Comparison of ENCODE assay signal across 8 mouse cellular contexts in genomic region chr15:98165525-98165924, GRCm38 (mm10). TPM values are rescaled to one million over a fixed set of nuclear protein-coding genes. Genes with fewer than 3 reads are reported as not detected.
DNase-seq lines count a peak whose midpoint lies in the region; ATAC-seq and TF ChIP-seq lines count a peak whose summit lies in the region.

TSS of gene Asb8 (minus strand) at chr15:98165625.

- H3K4me2 ChIP-seq in neural tube, embryonic 11.5 days (ENCODE audit: low read depth) = no peak within 1 kb of the TSS
- H3K4me2 ChIP-seq in embryonic facial prominence, embryonic 15.5 days (replicated peaks) = no peak within 1 kb of the TSS
- H3K4me2 ChIP-seq in heart, postnatal 0 days (ENCODE audit: low read depth, low read length) = no peak within 1 kb of the TSS
- H3K4me2 ChIP-seq in neural tube, embryonic 14.5 days (ENCODE audit: low read depth, low read length) = peak within 1 kb of the TSS; percentile 77; the same call in 1 of the 2 replicates

- ATAC-seq in neural tube, embryonic 11.5 days (ENCODE audit: insufficient read depth, low FRiP score, low TSS enrichment) = no peak
- no peak for ATAC-seq in embryonic facial prominence, embryonic 15.5 days (ENCODE audit: insufficient number of reproducible peaks, low FRiP score, low TSS enrichment, low read depth)
- no peak for ATAC-seq in heart, postnatal 0 days (ENCODE audit: insufficient read depth, low read depth)
- ATAC-seq in neural tube, embryonic 14.5 days (ENCODE audit: low read depth) = no peak

- H3K27me3 ChIP-seq in neural tube, embryonic 11.5 days (ENCODE audit: control insufficient read depth, insufficient read depth, low read length) = peaks cover 33% of the 10 kb centered on the region
- H3K27me3 ChIP-seq in embryonic facial prominence, embryonic 15.5 days = peaks cover 52% of the 10 kb centered on the region
- peaks cover 42% of the 10 kb centered on the region for H3K27me3 ChIP-seq in heart, postnatal 0 days (ENCODE audit: control insufficient read depth, insufficient read depth, low read length)
- peaks cover 8% of the 10 kb centered on the region for H3K27me3 ChIP-seq in neural tube, embryonic 14.5 days (ENCODE audit: control insufficient read depth, insufficient read depth, low read length)

- no peak for TF ChIP-seq EP300 in heart, postnatal 0 days (IDR thresholded peaks at IDR 0.05; ENCODE audit: low read depth)

- TF ChIP-seq CTCF in heart, postnatal 0 days (IDR thresholded peaks at IDR 0.05; ENCODE audit: low read depth) = no peak

- intact Hi-C loops in left cerebral cortex, postnatal 4 days (cut with DNase I) = loop anchor here (10.0 kb wide), 1 partner anchor 349 kb away; no protein-coding TSS in a partner anchor

- H3K9me3 ChIP-seq in neural tube, embryonic 11.5 days (ENCODE audit: control insufficient read depth, low read length) = no peaks in the 10 kb centered on the region
- H3K9me3 ChIP-seq in embryonic facial prominence, embryonic 15.5 days (replicated peaks) = no peaks in the 10 kb centered on the region
- no peaks in the 10 kb centered on the region for H3K9me3 ChIP-seq in heart, postnatal 0 days (replicated peaks; ENCODE audit: control insufficient read depth, low read length)
- no peaks in the 10 kb centered on the region for H3K9me3 ChIP-seq in neural tube, embryonic 14.5 days (ENCODE audit: control insufficient read depth, low read length)

- no peak within 1 kb of the TSS for H3K27ac ChIP-seq in neural tube, embryonic 11.5 days (ENCODE audit: low read depth, low read length)
- H3K27ac ChIP-seq in embryonic facial prominence, embryonic 15.5 days (replicated peaks) = no peak within 1 kb of the TSS
- no peak within 1 kb of the TSS for H3K27ac ChIP-seq in heart, postnatal 0 days (ENCODE audit: low read depth)
- H3K27ac ChIP-seq in neural tube, embryonic 14.5 days (ENCODE audit: low read depth, low read length) = no peak within 1 kb of the TSS

- WGBS in neural tube, embryonic 11.5 days = 86% methylated on average over 5 of the region's 5 CpGs
- WGBS in embryonic facial prominence, embryonic 15.5 days = 82% methylated on average over 5 of the region's 5 CpGs
- 72% methylated on average over 5 of the region's 5 CpGs for WGBS in heart, postnatal 0 days
- 84% methylated on average over 5 of the region's 5 CpGs for WGBS in neural tube, embryonic 14.5 days

- H3K4me3 ChIP-seq in neural tube, embryonic 11.5 days (ENCODE audit: low read depth, low read length) = no peak within 1 kb of the TSS
- no peak within 1 kb of the TSS for H3K4me3 ChIP-seq in embryonic facial prominence, embryonic 15.5 days (replicated peaks)
- no peak within 1 kb of the TSS for H3K4me3 ChIP-seq in heart, postnatal 0 days (ENCODE audit: low read depth, low read length)
- H3K4me3 ChIP-seq in neural tube, embryonic 14.5 days (ENCODE audit: low read depth, low read length) = no peak within 1 kb of the TSS

- no peak for DNase-seq in neural tube, embryonic 11.5 days (ENCODE audit: low spot score)
- no peak for DNase-seq in neural tube, embryonic 10.5 days (ENCODE audit: extremely low spot score, low spot score)
- DNase-seq in heart, postnatal 0 days (ENCODE audit: low spot score) = no peak
- DNase-seq in left cerebral cortex, postnatal 4 days = no peak
- no peak for DNase-seq in right cerebral cortex, adult 18-20 months
- DNase-seq in right cerebral cortex, postnatal 14 days = no peak

- H3K4me1 ChIP-seq in neural tube, embryonic 11.5 days (ENCODE audit: control insufficient read depth, insufficient read depth, low read length) = peaks cover 15% of the 10 kb centered on the region
- peaks cover 10% of the 10 kb centered on the region for H3K4me1 ChIP-seq in embryonic facial prominence, embryonic 15.5 days
- peaks cover 10% of the 10 kb centered on the region for H3K4me1 ChIP-seq in heart, postnatal 0 days (ENCODE audit: control insufficient read depth, insufficient read depth)
- peaks cover 8% of the 10 kb centered on the region; the same call in 1 of the 2 replicates for H3K4me1 ChIP-seq in neural tube, embryonic 14.5 days (ENCODE audit: control insufficient read depth, insufficient read depth, low read length)

- H3K9ac ChIP-seq in neural tube, embryonic 11.5 days (ENCODE audit: low read length) = no peak within 1 kb of the TSS
- no peak within 1 kb of the TSS for H3K9ac ChIP-seq in embryonic facial prominence, embryonic 15.5 days
- no peak within 1 kb of the TSS for H3K9ac ChIP-seq in heart, postnatal 0 days (replicated peaks; ENCODE audit: low read depth, low read length)
- H3K9ac ChIP-seq in neural tube, embryonic 14.5 days (replicated peaks; ENCODE audit: low read depth, low read length) = no peak within 1 kb of the TSS

- H3K36me3 ChIP-seq in neural tube, embryonic 11.5 days (ENCODE audit: control insufficient read depth, insufficient read depth, low read length) = no peaks in the 10 kb centered on the region
- no peaks in the 10 kb centered on the region for H3K36me3 ChIP-seq in embryonic facial prominence, embryonic 15.5 days
- no peaks in the 10 kb centered on the region for H3K36me3 ChIP-seq in heart, postnatal 0 days (replicated peaks; ENCODE audit: control insufficient read depth, insufficient read depth, low read length)
- H3K36me3 ChIP-seq in neural tube, embryonic 14.5 days (ENCODE audit: control insufficient read depth, insufficient read depth, low read length) = no peaks in the 10 kb centered on the region

RNA-seq across cellular contexts. Expression of gene Asb8, which starts in this region (rescaled TPM):
- polyA plus RNA-seq in neural tube, embryonic 11.5 days (2014; fragmentation: Nextera tagmentation; extraction: Ambion mirVana) = 50.7 and 58.1 TPM in 2 replicates
- 47.8 and 48.5 TPM in 2 replicates for polyA plus RNA-seq in embryonic facial prominence, embryonic 15.5 days (2015; fragmentation: Nextera tagmentation; extraction: Ambion mirVana)
- 99.6 and 158 TPM in 2 replicates for total RNA-seq in heart, postnatal 0 days (2014; rRNA removed; ENCODE audit: low replicate concordance)
- 95.6 and 111 TPM in 2 replicates for polyA plus RNA-seq in heart, postnatal 0 days (2015; fragmentation: Nextera tagmentation; extraction: Ambion mirVana)
- 10 to 100 TPM; 28.3 to 35.0 TPM for total RNA-seq in left cerebral cortex, postnatal 4 days (2021)
- 66.7 and 74.0 TPM in 2 replicates for polyA plus RNA-seq in neural tube, embryonic 14.5 days (2014; fragmentation: Nextera tagmentation; extraction: Ambion mirVana)
